Mouse (Mus musculus) ES-Bruce4 (cell line): Measurements from ENCODE around the gene Adamts18.

Experiments used
- CTCF ChIP-seq: IDR thresholded peaks from one replicate; pipeline ENCODE4 v1.8.1; 2011; ENCODE audit warnings: low read depth, low read length
- EP300 ChIP-seq: IDR thresholded peaks from 2 replicates; pipeline ENCODE4 v1.6.1; 2011; ENCODE audit warnings: low read depth, low read length; ENCODE audit not compliant: insufficient read depth
- POLR2A ChIP-seq: IDR thresholded peaks from one replicate; pipeline ENCODE4 v1.8.1; 2011; ENCODE audit warnings: low read length; ENCODE audit not compliant: insufficient read depth

GRCm38 (mm10) chr8:113721459-113721858, 127.1 kb downstream of the Adamts18 start:
- TF ChIP-seq CTCF: no peak
- no peak for TF ChIP-seq POLR2A
- TF ChIP-seq EP300: no peak
